Mouse (Mus musculus): ENCODE measurements around the gene Nlrp10.

The Nlrp10 gene

GRCm38 (mm10) chr7:108894320-108894719 lies 35.7 kb downstream of the Nlrp10 start, which contains the start of gene Olfr519:
Gene Olfr519 (minus strand): TSS chr7:108894420.
- DNase-seq (ENCODE audit: low read depth, low spot score): no peak

GRCm38 (mm10) chr7:108884906-108885305 lies 45.1 kb downstream of the Nlrp10 start, which contains the start of gene Olfr518:
Gene Olfr518 (minus strand): TSS chr7:108885006.
- no peak for DNase-seq (ENCODE audit: low read depth, low spot score)

- no peak for DNase-seq (ENCODE audit: low read depth, low spot score)
These were observed 57.7 kb downstream of the Nlrp10 start, which contains the start of gene Olfr517 for GRCm38 (mm10) chr7:108872279-108872678. Gene Olfr517 (minus strand): TSS chr7:108872379.
